Mouse (Mus musculus): ENCODE data around the gene Zfp398. TPM values are rescaled to one million over a fixed set of nuclear protein-coding genes. Genes with fewer than 3 reads are reported as not detected.

The Zfp398 gene
- total RNA-seq, 2 experiments from 2014 or later = 5.7 to 6.5 TPM

GRCm38 (mm10) chr6:47918768-47919274 is 83.4 kb downstream of the Zfp398 start:
- Histone ChIP-seq H3K27ac (no peak overlapping the region), H3K4me3 (no peak overlapping the region)
- no peak for TF ChIP-seq CTCF (IDR thresholded peaks at IDR 0.05)
- DNase-seq = no peak
- intact Hi-C loops (cut with DNase I) = no loop called here

- no peak for TF ChIP-seq CTCF (IDR thresholded peaks at IDR 0.05)
- Histone ChIP-seq H3K4me3 (peak overlapping the region; percentile 78), H3K27ac (peak overlapping the region; percentile 98)
- intact Hi-C loops (cut with DNase I) = no loop called here
- no peak for DNase-seq
Measured at GRCm38 (mm10) chr6:47919646-47920446, 84.4 kb downstream of the Zfp398 start.

DNA sequence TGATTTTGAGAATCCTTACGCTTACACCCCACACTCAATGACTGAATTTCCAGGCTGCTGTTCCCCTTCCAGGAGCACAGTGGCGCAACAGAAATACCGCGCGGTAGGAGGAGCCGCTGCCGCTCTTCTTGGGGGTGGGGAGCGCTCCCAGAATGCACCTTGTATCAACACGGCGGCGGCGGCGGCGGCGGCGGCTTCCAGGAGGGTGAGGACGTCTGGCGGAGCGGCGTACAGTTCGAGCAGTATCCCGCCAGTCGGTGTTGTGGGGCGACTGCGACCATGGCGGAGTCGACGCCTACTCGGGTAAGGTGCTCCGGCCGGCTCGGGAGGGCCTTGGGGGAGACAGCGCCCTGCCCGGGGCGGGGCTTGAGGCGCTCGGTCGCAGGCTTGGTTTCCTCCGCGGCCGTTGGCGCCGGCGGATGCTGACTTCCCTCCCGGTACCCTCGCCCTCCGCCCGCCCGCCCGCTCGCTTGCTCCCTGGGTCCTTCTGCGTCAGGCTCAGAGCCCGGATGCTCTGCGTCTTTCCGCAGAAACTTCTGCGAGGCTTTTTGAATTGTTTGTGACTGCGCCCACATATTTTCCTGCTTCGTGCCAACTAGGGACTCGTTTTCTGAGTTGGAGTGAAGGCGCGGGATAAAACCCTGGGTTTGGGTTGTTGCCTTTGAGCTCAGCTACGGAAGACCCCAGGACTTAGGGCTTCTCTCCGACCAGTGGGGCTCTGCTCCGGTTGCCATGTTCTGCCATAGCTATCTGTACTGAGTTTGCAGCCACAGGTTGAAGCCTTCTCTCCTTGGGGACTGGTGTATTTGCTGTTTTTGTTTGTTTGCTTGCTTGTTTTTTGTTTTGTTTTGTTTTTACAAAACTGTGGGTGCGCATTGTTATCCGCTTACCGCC is 85.2 kb downstream of the Zfp398 start, which contains the start of gene Zfp212:
Gene Zfp212, plus strand, starts transcription at position 30 of the 894 bp plus-strand sequence.
- Histone ChIP-seq H3K4me3 (peak within 1 kb of the TSS; percentile 78), H3K27ac (peak within 1 kb of the TSS; percentile 98)
- intact Hi-C loops (cut with DNase I) = no loop called here
- TF ChIP-seq CTCF (IDR thresholded peaks at IDR 0.05) = peak; percentile 69
- DNase-seq = peak; percentile 91

Small RNAs within 50 kb of the gene (microRNA-seq; reads per million reads assigned to microRNA genes)
- gene Mir704 = not detected

Other genes starting within 250 kb of the Zfp398 start
- gene Ezh2, start 240.3 kb upstream of the Zfp398 start, total RNA-seq (2021) = 1 to 10 TPM; 6.6 to 7.4 TPM
- gene Pdia4, start 22.2 kb upstream of the Zfp398 start, total RNA-seq (2021) = 10 to 100 TPM; 11.2 to 18.9 TPM
- gene Zfp786, start 4.8 kb upstream of the Zfp398 start, total RNA-seq (2021) = 1 to 10 TPM in 1 of 2 experiments, under 1 TPM in 1; 0.42 to 1.2 TPM
- 1 to 10 TPM; 6.1 to 6.6 TPM for gene Zfp282, start 41.5 kb downstream of the Zfp398 start, total RNA-seq (2021)
- 1 to 10 TPM; 7.8 to 10.0 TPM for gene Zfp212, start 84.8 kb downstream of the Zfp398 start, total RNA-seq (2021)
- gene Zfp956, start 117.7 kb downstream of the Zfp398 start, total RNA-seq (2021) = 1 to 10 TPM; 5.2 to 7.6 TPM
- gene Zfp777, start 213.2 kb downstream of the Zfp398 start, total RNA-seq (2021) = 10 to 100 TPM; 18.3 to 20.4 TPM

Data from gastrocnemius, adult 2 months (tissue).